Mouse (Mus musculus) small intestine, adult 2 months (tissue): Measurements from ENCODE around the gene Gm38394. TPM values are rescaled to one million over a fixed set of nuclear protein-coding genes. Genes with fewer than 3 reads are reported as not detected.

Experiments used
- H3K27ac ChIP-seq: fragments of 200-500 bp; 2 replicates; pipeline ENCODE4 v1.5.1; 2012; ENCODE audit warnings: low read depth, low read length, control low read depth, inconsistent platforms; ENCODE audit not compliant: insufficient read depth
- H3K27me3 ChIP-seq: fragments of 200-500 bp; 2 replicates; pipeline ENCODE4 v1.6.1; 2012; ENCODE audit warnings: mild to moderate bottlenecking, moderate library complexity, low read length, inconsistent platforms; ENCODE audit not compliant: control insufficient read depth, insufficient read depth
- H3K36me3 ChIP-seq: fragments of 200-500 bp; 2 replicates; pipeline ENCODE4 v1.6.1; 2012; ENCODE audit warnings: mild to moderate bottlenecking, low read length, control low read depth, inconsistent platforms; ENCODE audit not compliant: control insufficient read depth, insufficient read depth
- H3K4me1 ChIP-seq: fragments of 200-500 bp; 2 replicates; pipeline ENCODE4 v1.6.1; 2012; ENCODE audit warnings: low read length, inconsistent platforms, mixed read lengths; ENCODE audit not compliant: control insufficient read depth, insufficient read depth, insufficient read length
- H3K4me3 ChIP-seq: fragments of 200-500 bp; 2 replicates; pipeline ENCODE4 v1.5.1; 2012; ENCODE audit warnings: low read depth, mild to moderate bottlenecking, control low read depth, inconsistent platforms, low read length, moderate library complexity
- CTCF ChIP-seq: fragments of 200-500 bp; IDR thresholded peaks from 2 replicates; pipeline ENCODE4 v1.5.1; 2012; ENCODE audit warnings: low read depth, mild to moderate bottlenecking, control low read depth, inconsistent platforms, low read length, moderate library complexity, mixed read lengths; ENCODE audit not compliant: insufficient replicate concordance, insufficient read length; ENCODE audit errors: extremely low read depth
- POLR2A ChIP-seq: fragments of 200-500 bp; IDR thresholded peaks from 2 replicates; pipeline ENCODE4 v1.6.1; 2012; ENCODE audit warnings: low read depth, mild to moderate bottlenecking, control low read depth, inconsistent platforms, low read length, moderate library complexity
- WGBS: fragments of 180-500 bp; shearing (Covaris S2); methylation state at CpG from one replicate; pipeline ENCODE4 v1.1.7; 2018; 5-methylcytosine and 5-hydroxymethylcytosine counted together
- polyA plus RNA-seq: library from polyadenylated mRNA; depleted of rRNA; stranded (reverse); fragments of >200 nt; gene quantifications from 2 replicates; pipeline ENCODE4 v1.2.3, GENCODE M21; 2012

Gm38394 gene
- polyA plus RNA-seq, 1 experiment, result 1.1 TPM

DNA sequence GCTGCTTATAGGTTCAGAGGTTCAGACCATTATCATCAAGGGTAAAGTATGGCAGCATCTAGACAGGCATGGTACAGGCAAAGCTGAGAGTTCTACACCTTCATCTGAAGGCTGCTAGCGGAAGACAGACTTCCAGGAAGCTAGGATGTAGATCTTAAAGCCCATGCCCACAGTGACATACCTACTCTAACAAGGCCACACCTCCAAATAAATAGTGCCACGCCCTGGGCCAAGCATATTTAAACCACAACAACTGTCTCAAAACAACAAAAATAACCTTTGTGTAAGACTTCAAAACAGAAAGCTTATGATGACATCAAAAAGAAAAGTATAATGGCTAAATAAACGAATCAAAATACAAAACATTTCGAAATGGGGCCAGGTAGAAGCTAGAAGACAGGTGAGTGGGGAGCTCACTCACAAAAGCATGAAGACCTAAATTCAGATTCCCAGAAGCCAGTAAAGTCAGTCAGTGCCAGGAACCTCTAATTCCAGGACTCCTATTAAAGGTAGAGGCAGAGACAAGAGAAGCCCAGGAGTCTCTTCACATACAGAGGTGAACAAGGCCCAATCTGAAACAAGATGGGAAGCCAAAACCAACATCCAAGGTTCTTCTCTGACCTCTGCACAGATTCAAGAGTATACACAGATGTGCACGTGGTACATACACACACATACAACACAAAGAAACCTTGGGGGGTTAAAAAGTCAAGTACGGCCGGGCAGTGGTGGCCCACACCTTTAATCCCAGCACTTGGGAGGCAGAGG, 10.6 kb downstream of the Gm38394 start:
- Histone ChIP-seq H3K27ac (no peak overlapping the region), H3K4me3 (no peak overlapping the region), H3K27me3 (no peaks in the 10 kb centered on the region), H3K36me3 (peaks cover 38% of the 10 kb centered on the region), H3K4me1 (0 out of 2 replicates have a peak, but pooled peaks cover 2% of the 10 kb centered on the region)
- TF ChIP-seq CTCF, result no peak
- TF ChIP-seq POLR2A, result no peak
- 85% methylated on average over 7 of the region's 7 CpGs for WGBS

DNA sequence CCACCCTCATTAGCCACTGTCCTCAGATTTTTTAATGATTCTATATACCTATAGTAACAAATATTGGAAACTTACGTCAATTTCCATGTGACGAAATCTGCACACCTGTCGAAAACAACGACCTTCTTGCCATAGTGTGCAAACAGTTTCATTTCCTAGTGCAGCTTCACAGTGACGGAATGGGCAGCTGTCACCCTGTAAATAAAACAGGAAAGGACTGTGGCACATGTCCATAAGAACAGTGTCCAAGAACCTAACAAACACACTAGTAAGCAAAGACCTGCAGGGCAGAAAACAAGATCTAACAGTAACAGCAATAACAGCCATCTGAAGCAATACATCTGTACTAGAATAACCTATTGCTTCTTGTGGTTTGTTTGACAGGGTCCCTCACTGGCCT, 15.5 kb downstream of the Gm38394 start:
- 81% methylated on average over 5 of the region's 5 CpGs for WGBS
- H3K4me3 ChIP-seq, result no peak overlapping the region
- no peak overlapping the region for H3K27ac ChIP-seq
- TF ChIP-seq CTCF (no peak), POLR2A (no peak)
- peaks cover 64% of the 10 kb centered on the region for H3K36me3 ChIP-seq
- H3K27me3 ChIP-seq, result no peaks in the 10 kb centered on the region
- no peaks in the 10 kb centered on the region for H3K4me1 ChIP-seq

- WGBS, result 88% methylated on average over 2 of the region's 2 CpGs
- no peak overlapping the region for H3K27ac ChIP-seq
- peaks cover 85% of the 10 kb centered on the region for H3K36me3 ChIP-seq
- TF ChIP-seq CTCF (no peak), POLR2A (no peak)
- H3K27me3 ChIP-seq, result no peaks in the 10 kb centered on the region
- H3K4me1 ChIP-seq, result no peaks in the 10 kb centered on the region
- H3K4me3 ChIP-seq, result no peak overlapping the region
Observed at GRCm38 (mm10) chr1:133641163-133641562, 20.0 kb downstream of the Gm38394 start.

DNA sequence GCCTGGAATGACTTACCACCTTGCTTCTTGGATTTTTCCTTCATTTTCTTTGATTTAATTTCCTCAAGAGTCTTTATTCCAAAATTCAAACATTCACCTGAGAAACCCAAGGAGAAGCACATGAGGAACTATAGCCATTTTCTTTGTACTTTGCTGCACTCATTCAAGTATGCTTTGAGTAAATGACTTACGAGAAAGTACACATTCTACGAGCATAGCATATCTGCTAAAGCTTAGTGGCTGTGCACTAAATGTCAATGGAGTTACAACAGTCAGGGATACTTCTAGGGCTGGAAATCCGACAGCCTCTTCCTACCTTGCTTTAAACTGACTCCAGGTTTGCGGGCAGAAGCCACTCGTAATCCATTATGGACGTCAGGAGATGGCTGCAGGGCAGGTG, 22.6 kb downstream of the Gm38394 start:
- Histone ChIP-seq H3K27me3 (no peaks in the 10 kb centered on the region), H3K4me3 (no peak overlapping the region), H3K36me3 (peaks cover 80% of the 10 kb centered on the region), H3K27ac (no peak overlapping the region), H3K4me1 (no peaks in the 10 kb centered on the region)
- TF ChIP-seq CTCF, result no peak
- no peak for TF ChIP-seq POLR2A
- 87% methylated on average over 6 of the region's 6 CpGs for WGBS

- no peak for TF ChIP-seq CTCF
- no peak for TF ChIP-seq POLR2A
- Histone ChIP-seq H3K27me3 (no peaks in the 10 kb centered on the region), H3K27ac (no peak overlapping the region), H3K4me3 (no peak overlapping the region), H3K36me3 (peaks cover 71% of the 10 kb centered on the region), H3K4me1 (no peaks in the 10 kb centered on the region)
- WGBS, result 93% methylated on average over 2 of the region's 2 CpGs
Observed at GRCm38 (mm10) chr1:133632168-133632567, 28.9 kb downstream of the Gm38394 start.

- no peaks in the 10 kb centered on the region for H3K27me3 ChIP-seq
- TF ChIP-seq CTCF (no peak), POLR2A (no peak)
- WGBS, result 79% methylated on average over 2 of the region's 2 CpGs
- peaks cover 77% of the 10 kb centered on the region for H3K36me3 ChIP-seq
- no peaks in the 10 kb centered on the region for H3K4me1 ChIP-seq
- no peak overlapping the region for H3K27ac ChIP-seq
- no peak overlapping the region for H3K4me3 ChIP-seq
Observed at GRCm38 (mm10) chr1:133625052-133625451, 36.1 kb downstream of the Gm38394 start.

- no peak for TF ChIP-seq POLR2A
- no peak for TF ChIP-seq CTCF
- Histone ChIP-seq H3K27me3 (no peaks in the 10 kb centered on the region), H3K36me3 (peaks cover 32% of the 10 kb centered on the region), H3K4me1 (peaks cover 9% of the 10 kb centered on the region; the same call in 1 of the 2 replicates), H3K27ac (peak overlapping the region; percentile 1; the same call in 1 of the 2 replicates), H3K4me3 (no peak overlapping the region)
- WGBS, result 27% methylated on average over 8 of the region's 8 CpGs
Observed at GRCm38 (mm10) chr1:133618311-133618710, 42.8 kb downstream of the Gm38394 start.
